ENCODE assay signal across 12 mouse cellular contexts in genomic region chr10:115147308-115147707, GRCm38 (mm10). TPM values are rescaled to one million over a fixed set of nuclear protein-coding genes. Genes with fewer than 3 reads are reported as not detected.
DNase-seq lines count a peak whose midpoint lies in the region; ATAC-seq and TF ChIP-seq lines count a peak whose summit lies in the region.
"Had no signal": no experiment of that assay in that cellular context is flagged by ENCODE, and none has a peak within 500 bp of the region (broad histone marks: within the 10 kb centered on the region; RNA-seq: fewer than 3 reads in every experiment).

No protein-coding gene starts in this region.

- no peaks in the 10 kb centered on the region for H3K36me3 ChIP-seq in forebrain, embryonic 11.5 days (ENCODE audit: control insufficient read depth, insufficient read depth, low read length)
- H3K36me3 ChIP-seq in forebrain, embryonic 10.5 days (replicated peaks): no peaks in the 10 kb centered on the region
- H3K36me3 ChIP-seq in lung, postnatal 0 days (ENCODE audit: insufficient read depth, low read length): no peaks in the 10 kb centered on the region
- H3K36me3 ChIP-seq: liver, embryonic 15.5 days had no signal

- no peak for TF ChIP-seq EP300 in lung, postnatal 0 days (IDR thresholded peaks at IDR 0.05)

- H3K9ac ChIP-seq in forebrain, embryonic 11.5 days (ENCODE audit: low read length): no peak overlapping the region
- no peak overlapping the region for H3K9ac ChIP-seq in lung, postnatal 0 days (replicated peaks; ENCODE audit: low read depth)
- H3K9ac ChIP-seq: liver, embryonic 15.5 days had no signal

- no peak overlapping the region for H3K27ac ChIP-seq in forebrain, embryonic 11.5 days (ENCODE audit: low read depth, low read length)
- H3K27ac ChIP-seq in forebrain, embryonic 10.5 days: no peak overlapping the region
- H3K27ac ChIP-seq in lung, postnatal 0 days (ENCODE audit: low read length): no peak overlapping the region
- H3K27ac ChIP-seq: liver, embryonic 15.5 days had no signal

- H3K27me3 ChIP-seq in forebrain, embryonic 11.5 days (ENCODE audit: control insufficient read depth, insufficient read depth, low read length): no peaks in the 10 kb centered on the region
- H3K27me3 ChIP-seq in forebrain, embryonic 10.5 days (ENCODE audit: poor library complexity, severe bottlenecking): no peaks in the 10 kb centered on the region
- H3K27me3 ChIP-seq in lung, postnatal 0 days (replicated peaks; ENCODE audit: insufficient read depth, low read length): no peaks in the 10 kb centered on the region
- H3K27me3 ChIP-seq: liver, embryonic 15.5 days had no signal

- H3K9me3 ChIP-seq in forebrain, embryonic 11.5 days (ENCODE audit: control insufficient read depth, low read length): no peaks in the 10 kb centered on the region
- H3K9me3 ChIP-seq in forebrain, embryonic 10.5 days: no peaks in the 10 kb centered on the region
- H3K9me3 ChIP-seq in lung, postnatal 0 days (ENCODE audit: low read length): no peaks in the 10 kb centered on the region
- H3K9me3 ChIP-seq: liver, embryonic 15.5 days had no signal

- peak; percentile 24; the same call in 1 of the 2 replicates for ATAC-seq in forebrain, embryonic 11.5 days (replicated peaks; ENCODE audit: low FRiP score)
- no peak for ATAC-seq in lung, postnatal 0 days
- ATAC-seq: CD4-positive, CD25-positive, alpha-beta regulatory T cell, adult 4 months; inflammation-experienced regulatory T-cells, adult 6 months had no signal

- WGBS in forebrain, embryonic 11.5 days: 71% methylated on average over 5 of the region's 5 CpGs
- WGBS in forebrain, embryonic 10.5 days: 74% methylated on average over 5 of the region's 5 CpGs
- WGBS in lung, postnatal 0 days: 65% methylated on average over 5 of the region's 5 CpGs

- no peak overlapping the region for H3K4me3 ChIP-seq in forebrain, embryonic 11.5 days (ENCODE audit: low read depth, low read length)
- H3K4me3 ChIP-seq in forebrain, embryonic 10.5 days: no peak overlapping the region
- no peak overlapping the region for H3K4me3 ChIP-seq in lung, postnatal 0 days (ENCODE audit: low read depth, low read length)
- H3K4me3 ChIP-seq: liver, embryonic 15.5 days had no signal

- TF ChIP-seq CTCF in lung, postnatal 0 days (IDR thresholded peaks at IDR 0.05): peak; percentile 51

- no peak overlapping the region for H3K4me2 ChIP-seq in forebrain, embryonic 11.5 days (ENCODE audit: low read depth, low read length, severe bottlenecking)
- H3K4me2 ChIP-seq in lung, postnatal 0 days (replicated peaks; ENCODE audit: low read depth, low read length): no peak overlapping the region
- H3K4me2 ChIP-seq: liver, embryonic 15.5 days had no signal

- H3K4me1 ChIP-seq in forebrain, embryonic 11.5 days (replicated peaks; ENCODE audit: control insufficient read depth, insufficient read depth, low read length): no peaks in the 10 kb centered on the region
- no peaks in the 10 kb centered on the region for H3K4me1 ChIP-seq in forebrain, embryonic 10.5 days
- no peaks in the 10 kb centered on the region for H3K4me1 ChIP-seq in lung, postnatal 0 days (ENCODE audit: insufficient read depth, low read depth, low read length)
- H3K4me1 ChIP-seq: liver, embryonic 15.5 days had no signal

- DNase-seq in forebrain, embryonic 11.5 days (ENCODE audit: low spot score): no peak
- no peak for DNase-seq in forebrain, embryonic 10.5 days (ENCODE audit: extremely low spot score, low spot score)
- peak; percentile 19 for DNase-seq in lung, postnatal 0 days (ENCODE audit: low spot score)
- DNase-seq in lung, postnatal 14 days: no peak
- peak; percentile 10 for DNase-seq in embryo, embryonic 9.5 days (ENCODE audit: extremely low spot score)
- peak; percentile 70 for DNase-seq in retina, embryonic 14.5 days (ENCODE audit: low spot score)
- DNase-seq in gastrocnemius, postnatal 4 days (ENCODE audit: low spot score in 2 of 2): no peak
- no peak for DNase-seq in layer of hippocampus, postnatal 25 days (ENCODE audit: extremely low spot score in 1 of 2, low spot score in 1 of 2)

RNA-seq across cellular contexts. Expression of gene Tph2, which starts 37.5 kb away (rescaled TPM):
- 0.13 TPM in 1 of 2 replicates, not detected in the other for polyA plus RNA-seq in forebrain, embryonic 11.5 days (2014; fragmentation: Nextera tagmentation; extraction: Ambion mirVana)
- polyA plus RNA-seq in forebrain, embryonic 10.5 days (2016; fragmentation: Nextera tagmentation; extraction: Ambion mirVana): not detected in 2 replicates
- 0.05 and 0.08 TPM in 2 replicates for polyA plus RNA-seq in lung, postnatal 0 days (2015; fragmentation: Nextera tagmentation; extraction: Ambion mirVana)
- total RNA-seq in gastrocnemius, postnatal 4 days (2021): not detected
- total RNA-seq in layer of hippocampus, postnatal 25 days (2021): 1 to 10 TPM in 1 of 2 experiments, under 1 TPM in 1; 0.63 to 1.1 TPM
- polyA plus RNA-seq: CD4-positive, CD25-positive, alpha-beta regulatory T cell, adult 4 months; inflammation-experienced regulatory T-cells, adult 6 months; liver, embryonic 15.5 days; stomach, embryonic 14.5 days had no signal

Comparison
In these comparisons a context has a peak if more than half of its experiments do, and no peak if none do; other contexts are left out.
1. DNase-seq: peak in lung, postnatal 0 days (single experiment), embryo, embryonic 9.5 days (single experiment) and retina, embryonic 14.5 days (single experiment); none in forebrain, embryonic 11.5 days (single experiment), forebrain, embryonic 10.5 days (single experiment), lung, postnatal 14 days (single experiment), gastrocnemius, postnatal 4 days (0 of 2) and layer of hippocampus, postnatal 25 days (0 of 2).